In the genomic region with DNA sequence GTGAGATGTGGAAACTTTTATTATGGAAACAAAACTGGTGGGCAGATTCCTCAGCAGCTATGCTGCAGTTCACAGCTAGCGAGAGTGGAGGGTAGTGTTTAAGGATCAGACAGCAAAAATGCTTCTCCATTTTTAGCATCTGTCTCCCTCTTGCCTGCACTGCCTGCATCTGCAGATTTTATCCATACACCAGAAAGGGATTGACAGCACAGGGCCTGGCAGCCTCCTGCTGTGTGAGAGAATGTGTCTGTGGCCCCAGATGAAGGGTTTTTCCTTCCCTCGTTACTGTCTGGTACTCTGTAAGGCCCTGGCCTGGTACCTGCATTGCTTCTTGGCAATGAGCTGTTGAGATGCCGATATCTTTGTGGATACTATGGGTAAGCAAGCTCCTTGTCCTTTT, we compare ENCODE assay signal across 8 mouse cellular contexts. TPM values are rescaled to one million over a fixed set of nuclear protein-coding genes. Genes with fewer than 3 reads are reported as not detected.
DNase-seq lines count a peak whose midpoint lies in the region; ATAC-seq and TF ChIP-seq lines count a peak whose summit lies in the region.

No protein-coding gene starts in this region.

- no peak overlapping the region for H3K9ac ChIP-seq in intestine, postnatal 0 days (ENCODE audit: low read depth, low read length)
- no peak overlapping the region for H3K9ac ChIP-seq in intestine, embryonic 16.5 days (ENCODE audit: low read depth, low read length)
- H3K9ac ChIP-seq in embryonic facial prominence, embryonic 15.5 days, result no peak overlapping the region

- H3K27ac ChIP-seq in intestine, postnatal 0 days (ENCODE audit: low read depth, low read length), result no peak overlapping the region
- H3K27ac ChIP-seq in intestine, embryonic 16.5 days (ENCODE audit: low read length), result no peak overlapping the region
- no peak overlapping the region for H3K27ac ChIP-seq in embryonic facial prominence, embryonic 15.5 days (replicated peaks)

- H3K4me3 ChIP-seq in intestine, postnatal 0 days (ENCODE audit: low read depth, low read length), result peak overlapping the region; percentile 91; the same call in 1 of the 2 replicates
- H3K4me3 ChIP-seq in intestine, embryonic 16.5 days (ENCODE audit: low read length), result no peak overlapping the region
- peak overlapping the region; percentile 6; the same call in 1 of the 2 replicates for H3K4me3 ChIP-seq in embryonic facial prominence, embryonic 15.5 days (replicated peaks)

- peak overlapping the region; percentile 94 for H3K4me2 ChIP-seq in intestine, postnatal 0 days (replicated peaks; ENCODE audit: low read depth)
- no peak overlapping the region for H3K4me2 ChIP-seq in intestine, embryonic 16.5 days (ENCODE audit: low read depth, low read length)
- H3K4me2 ChIP-seq in embryonic facial prominence, embryonic 15.5 days (replicated peaks), result peak overlapping the region; percentile 19; the same call in 1 of the 2 replicates

- 81% methylated on average over 3 of the region's 3 CpGs for WGBS in intestine, postnatal 0 days
- WGBS in intestine, embryonic 16.5 days, result 80% methylated on average over 3 of the region's 3 CpGs
- 59% methylated on average over 3 of the region's 3 CpGs for WGBS in embryonic facial prominence, embryonic 15.5 days

- no peaks in the 10 kb centered on the region for H3K27me3 ChIP-seq in intestine, postnatal 0 days (replicated peaks; ENCODE audit: control insufficient read depth, insufficient read depth, low read length)
- H3K27me3 ChIP-seq in intestine, embryonic 16.5 days (replicated peaks; ENCODE audit: control insufficient read depth, insufficient read depth, low read length), result no peaks in the 10 kb centered on the region
- H3K27me3 ChIP-seq in embryonic facial prominence, embryonic 15.5 days, result no peaks in the 10 kb centered on the region

- H3K9me3 ChIP-seq in intestine, postnatal 0 days (ENCODE audit: control insufficient read depth), result no peaks in the 10 kb centered on the region
- no peaks in the 10 kb centered on the region for H3K9me3 ChIP-seq in intestine, embryonic 16.5 days (ENCODE audit: control insufficient read depth, low read length)
- H3K9me3 ChIP-seq in embryonic facial prominence, embryonic 15.5 days (replicated peaks), result no peaks in the 10 kb centered on the region

- no peaks in the 10 kb centered on the region for H3K4me1 ChIP-seq in intestine, postnatal 0 days (replicated peaks; ENCODE audit: control insufficient read depth, insufficient read depth, low read length)
- H3K4me1 ChIP-seq in intestine, embryonic 16.5 days (ENCODE audit: control insufficient read depth, insufficient read depth, low read length), result peaks cover 2% of the 10 kb centered on the region; the same call in 1 of the 2 replicates
- H3K4me1 ChIP-seq in embryonic facial prominence, embryonic 15.5 days, result peaks cover 26% of the 10 kb centered on the region

- no peak for ATAC-seq in intestine, postnatal 0 days
- no peak for ATAC-seq in intestine, embryonic 16.5 days
- no peak for ATAC-seq in embryonic facial prominence, embryonic 15.5 days (ENCODE audit: insufficient number of reproducible peaks, low FRiP score, low TSS enrichment, low read depth)

- peaks cover 21% of the 10 kb centered on the region for H3K36me3 ChIP-seq in intestine, postnatal 0 days (ENCODE audit: control insufficient read depth, insufficient read depth)
- H3K36me3 ChIP-seq in intestine, embryonic 16.5 days (ENCODE audit: control insufficient read depth, insufficient read depth, low read length), result no peaks in the 10 kb centered on the region
- peaks cover 27% of the 10 kb centered on the region for H3K36me3 ChIP-seq in embryonic facial prominence, embryonic 15.5 days

- peak; percentile 9 to 14 for DNase-seq in layer of hippocampus, postnatal 25 days (ENCODE audit: extremely low spot score in 1 of 2, low spot score in 1 of 2)
- peak; percentile 41 to 50 for DNase-seq in right cerebral cortex, adult 2 months (ENCODE audit: low spot score in 2 of 2)
- DNase-seq in lung, adult 18-20 months, result no peak
- DNase-seq in thymus, postnatal 10 days (ENCODE audit: low spot score in 2 of 2), result no peak
- no peak for DNase-seq in kidney, adult 9 months

- no peak for TF ChIP-seq CTCF in intestine, postnatal 0 days (IDR thresholded peaks at IDR 0.05; ENCODE audit: low read depth)

RNA-seq across cellular contexts. Expression of a gene that starts 2.8 kb away (rescaled TPM):
- polyA plus RNA-seq in intestine, postnatal 0 days (2015; fragmentation: Nextera tagmentation; extraction: Ambion mirVana), result 135 and 138 TPM in 2 replicates
- polyA plus RNA-seq in intestine, embryonic 16.5 days (2015; fragmentation: Nextera tagmentation; extraction: Ambion mirVana), result 10.4 and 11.2 TPM in 2 replicates
- polyA plus RNA-seq in embryonic facial prominence, embryonic 15.5 days (2015; fragmentation: Nextera tagmentation; extraction: Ambion mirVana), result 23.6 and 25.4 TPM in 2 replicates
- 100 to 1,000 TPM; 114 to 120 TPM for total RNA-seq in layer of hippocampus, postnatal 25 days (2021)

Comparison
In these comparisons a context has a peak if more than half of its experiments do, and no peak if none do; other contexts are left out.
1. DNase-seq: peak in layer of hippocampus, postnatal 25 days (2 of 2) and right cerebral cortex, adult 2 months (2 of 2); none in lung, adult 18-20 months (0 of 2), thymus, postnatal 10 days (0 of 2) and kidney, adult 9 months (single experiment).